Mouse (Mus musculus) embryonic facial prominence, embryonic 15.5 days (tissue): ENCODE measurements around the gene Gm6588. TPM values are rescaled to one million over a fixed set of nuclear protein-coding genes. Genes with fewer than 3 reads are reported as not detected.

Experiments
- ATAC-seq: fragments of 200-750 bp; cut with Nextera tagmentation; 2 replicates; pipeline ENCODE4 v1.8.0; 2017; ENCODE audit warnings: low read depth, moderate TSS enrichment; ENCODE audit not compliant: insufficient number of reproducible peaks, low FRiP score, low TSS enrichment
- H3K27ac ChIP-seq: fragments of 300-500 bp; sonication (generic); replicated peaks from 2 replicates; pipeline ENCODE4 v1.5.1; 2015; ENCODE audit warnings: mild to moderate bottlenecking, inconsistent platforms
- H3K27me3 ChIP-seq: fragments of 300-500 bp; sonication (generic); 2 replicates; pipeline ENCODE4 v1.6.1; 2015; ENCODE audit warnings: inconsistent platforms
- H3K36me3 ChIP-seq: fragments of 300-500 bp; sonication (generic); 2 replicates; pipeline ENCODE4 v1.6.1; 2015; ENCODE audit warnings: mild to moderate bottlenecking, inconsistent platforms
- H3K4me1 ChIP-seq: fragments of 300-500 bp; sonication (generic); 2 replicates; pipeline ENCODE4 v1.6.1; 2015; ENCODE audit warnings: inconsistent platforms
- H3K4me2 ChIP-seq: fragments of 300-500 bp; sonication (generic); replicated peaks from 2 replicates; pipeline ENCODE4 v1.6.1; 2015; ENCODE audit warnings: mild to moderate bottlenecking, inconsistent platforms
- H3K4me3 ChIP-seq: fragments of 300-500 bp; sonication (generic); replicated peaks from 2 replicates; pipeline ENCODE4 v1.5.1; 2015; ENCODE audit warnings: mild to moderate bottlenecking, inconsistent platforms
- H3K9ac ChIP-seq: fragments of 300-500 bp; sonication (generic); 2 replicates; pipeline ENCODE4 v1.6.1; 2015; ENCODE audit warnings: inconsistent platforms
- H3K9me3 ChIP-seq: fragments of 300-500 bp; sonication (generic); replicated peaks from 2 replicates; pipeline ENCODE4 v1.6.1; 2016; ENCODE audit warnings: inconsistent platforms
- WGBS: fragments of 180-500 bp; shearing (Covaris S2); methylation state at CpG from one replicate; pipeline ENCODE4 v1.1.7; 2015; 5-methylcytosine and 5-hydroxymethylcytosine counted together
- polyA plus RNA-seq: library from polyadenylated mRNA; unstranded; fragments of >200 nt; fragmentation: Nextera tagmentation; extraction: Ambion mirVana; gene quantifications from 2 replicates; pipeline ENCODE4 v1.2.1, GENCODE M21; 2015

Gene Gm6588
- polyA plus RNA-seq, 1 experiment from 2014 or later = not detected

GRCm38 (mm10) chr5:112496753-112497369 is 47.6 kb downstream of the Gm6588 start:
- 80% methylated on average over 7 of the region's 7 CpGs for WGBS
- no peak overlapping the region for H3K4me3 ChIP-seq
- H3K36me3 ChIP-seq = no peaks in the 10 kb centered on the region
- no peaks in the 10 kb centered on the region; the same call in 1 of the 2 replicates for H3K27me3 ChIP-seq
- H3K27ac ChIP-seq = no peak overlapping the region
- no peak overlapping the region for H3K9ac ChIP-seq
- no peak overlapping the region for H3K4me2 ChIP-seq
- H3K4me1 ChIP-seq = peaks cover 4% of the 10 kb centered on the region; the same call in 1 of the 2 replicates
- ATAC-seq = no peak
- no peaks in the 10 kb centered on the region for H3K9me3 ChIP-seq

GRCm38 (mm10) chr5:112498921-112499917 is 50.0 kb downstream of the Gm6588 start:
- no peak overlapping the region for H3K27ac ChIP-seq
- no peaks in the 10 kb centered on the region for H3K4me1 ChIP-seq
- WGBS = 73% methylated on average over 13 of the region's 13 CpGs
- ATAC-seq = no peak
- H3K4me3 ChIP-seq = no peak overlapping the region
- no peak overlapping the region for H3K4me2 ChIP-seq
- no peaks in the 10 kb centered on the region for H3K9me3 ChIP-seq
- no peaks in the 10 kb centered on the region for H3K36me3 ChIP-seq
- no peaks in the 10 kb centered on the region; the same call in 1 of the 2 replicates for H3K27me3 ChIP-seq
- H3K9ac ChIP-seq = no peak overlapping the region

DNA sequence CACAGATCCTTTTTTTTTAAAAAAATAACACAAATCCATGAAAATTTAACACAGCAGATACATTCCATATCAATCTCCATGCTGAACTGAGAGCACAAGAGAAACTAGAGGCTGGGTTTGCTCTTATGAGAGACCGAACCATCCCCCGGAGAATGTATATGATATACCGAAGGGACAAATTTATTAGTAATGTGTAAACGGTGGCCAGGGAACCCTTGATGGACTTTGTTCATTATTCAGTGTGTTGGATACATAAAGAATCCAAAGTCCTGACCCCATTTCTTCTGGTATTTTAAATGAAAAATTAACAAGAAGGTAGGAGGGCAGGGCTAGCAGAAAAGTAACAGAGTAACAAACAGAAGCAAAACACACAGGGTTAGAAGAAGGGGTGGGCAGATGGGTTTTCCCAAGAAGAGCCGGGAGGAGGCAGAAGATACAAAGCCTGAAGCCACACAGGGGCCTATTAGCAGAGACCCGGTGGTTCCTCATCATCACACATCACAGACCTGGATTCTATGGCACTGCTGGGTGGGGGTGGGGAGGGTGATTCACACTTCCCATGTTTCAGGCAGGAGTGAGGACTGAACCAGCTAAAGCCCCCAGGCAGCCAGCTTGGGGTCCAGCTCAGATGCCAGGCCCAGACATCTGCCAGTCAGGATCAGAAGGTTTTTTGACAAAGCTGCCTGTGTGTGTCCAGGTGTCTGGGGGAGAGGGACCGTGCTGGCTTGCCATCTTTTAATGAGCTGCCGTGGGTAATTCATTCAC is 50.9 kb downstream of the Gm6588 start:
- Histone ChIP-seq H3K36me3 (no peaks in the 10 kb centered on the region), H3K4me1 (no peaks in the 10 kb centered on the region), H3K4me2 (no peak overlapping the region), H3K27me3 (no peaks in the 10 kb centered on the region; the same call in 1 of the 2 replicates), H3K27ac (no peak overlapping the region), H3K4me3 (no peak overlapping the region), H3K9me3 (no peaks in the 10 kb centered on the region), H3K9ac (no peak overlapping the region)
- WGBS = 47% methylated on average over 8 of the region's 8 CpGs
- no peak for ATAC-seq

Other genes with a start within 250 kb of the Gm6588 start
- gene Cryba4, start 196.9 kb upstream of the Gm6588 start, polyA plus RNA-seq = 3.4 and 3.7 TPM in 2 replicates
- 6.8 and 7.7 TPM in 2 replicates for gene Crybb1, start 193.6 kb upstream of the Gm6588 start, polyA plus RNA-seq
- gene Tpst2, start 172.7 kb upstream of the Gm6588 start, polyA plus RNA-seq = 51.0 and 52.0 TPM in 2 replicates
- 30.5 and 31.1 TPM in 2 replicates for gene Tfip11, start 123.1 kb upstream of the Gm6588 start, polyA plus RNA-seq
- 35.3 and 46.6 TPM in 2 replicates for gene Srrd, start 106.4 kb upstream of the Gm6588 start, polyA plus RNA-seq
- gene Hps4, start 106.3 kb upstream of the Gm6588 start, polyA plus RNA-seq = 37.6 and 37.7 TPM in 2 replicates
- 0.29 and 0.31 TPM in 2 replicates for gene Gm6583, start 93.4 kb upstream of the Gm6588 start, polyA plus RNA-seq
- 18.3 and 19.4 TPM in 2 replicates for gene Asphd2, start 54.6 kb upstream of the Gm6588 start, polyA plus RNA-seq
- 1.3 and 1.4 TPM in 2 replicates for gene Sez6l, start 127.8 kb downstream of the Gm6588 start, polyA plus RNA-seq